Mouse (Mus musculus): ENCODE results near the gene Zfp110. TPM values are rescaled to one million over a fixed set of nuclear protein-coding genes. Genes with fewer than 3 reads are reported as not detected.

The Zfp110 gene
- polyA plus RNA-seq, 1 experiment = 6.0 TPM

GRCm38 (mm10) chr7:12890928-12891327 is 56.4 kb downstream of the Zfp110 start:
- no peak for DNase-seq (ENCODE audit: low read depth, low spot score)
- whole genome bisulfite sequencing = 93% methylated on average over 14 of the region's 14 CpGs

GRCm38 (mm10) chr7:12891334-12891733 is 56.8 kb downstream of the Zfp110 start:
- no peak for DNase-seq (ENCODE audit: low read depth, low spot score)
- WGBS = 64% methylated on average over 1 of the region's 1 CpGs

- peak; percentile 95 for DNase-seq (ENCODE audit: low read depth, low spot score)
- 3% methylated on average over 36 of the region's 36 CpGs for WGBS
Observed at GRCm38 (mm10) chr7:12897655-12898410, 63.3 kb downstream of the Zfp110 start, which contains the start of gene Zscan22. TSS of gene Zscan22 (plus strand) at chr7:12897815.

Other genes starting within 250 kb of the Zfp110 start
- gene Vmn2r53, start 226.0 kb upstream of the Zfp110 start, polyA plus RNA-seq (2012; rRNA removed) = not detected in 2 replicates
- gene Vmn2r54, start 194.4 kb upstream of the Zfp110 start, polyA plus RNA-seq (2012; rRNA removed) = not detected in 2 replicates
- gene Vmn2r55, start 149.8 kb upstream of the Zfp110 start, polyA plus RNA-seq (2012; rRNA removed) = not detected in 2 replicates
- not detected in 2 replicates for gene Vmn2r56, start 99.8 kb upstream of the Zfp110 start, polyA plus RNA-seq (2012; rRNA removed)
- 0.38 and 0.52 TPM in 2 replicates for gene Zscan18, start 31.1 kb upstream of the Zfp110 start, polyA plus RNA-seq (2012; rRNA removed)
- gene Zfp329, start 15.9 kb upstream of the Zfp110 start, polyA plus RNA-seq (2012; rRNA removed) = 0.87 and 1.3 TPM in 2 replicates
- 0.33 and 0.51 TPM in 2 replicates for gene Zfp128, start 46.4 kb downstream of the Zfp110 start, polyA plus RNA-seq (2012; rRNA removed)
- 6.8 and 7.5 TPM in 2 replicates for gene Zscan22, start 63.1 kb downstream of the Zfp110 start, polyA plus RNA-seq (2012; rRNA removed)
- gene Rps5, start 87.5 kb downstream of the Zfp110 start, polyA plus RNA-seq (2012; rRNA removed) = 2,560 and 2,617 TPM in 2 replicates
- gene Rnf225, start 92.7 kb downstream of the Zfp110 start, polyA plus RNA-seq (2012; rRNA removed) = 0.20 and 0.27 TPM in 2 replicates
- gene Zfp324, start 131.1 kb downstream of the Zfp110 start, polyA plus RNA-seq (2012; rRNA removed) = 3.9 and 5.2 TPM in 2 replicates
- gene Zfp446, start 143.1 kb downstream of the Zfp110 start, polyA plus RNA-seq (2012; rRNA removed) = 2.5 and 3.4 TPM in 2 replicates
- gene Slc27a5, start 163.4 kb downstream of the Zfp110 start, polyA plus RNA-seq (2012; rRNA removed) = 0.09 and 0.23 TPM in 2 replicates
- gene Trim28, start 164.4 kb downstream of the Zfp110 start, polyA plus RNA-seq (2012; rRNA removed) = 230 and 300 TPM in 2 replicates
- 16.0 and 18.3 TPM in 2 replicates for gene Zbtb45, start 175.3 kb downstream of the Zfp110 start, polyA plus RNA-seq (2012; rRNA removed)
- 128 and 132 TPM in 2 replicates for gene Chmp2a, start 200.0 kb downstream of the Zfp110 start, polyA plus RNA-seq (2012; rRNA removed)
- 188 and 202 TPM in 2 replicates for gene Ube2m, start 203.5 kb downstream of the Zfp110 start, polyA plus RNA-seq (2012; rRNA removed)
- 0.66 and 0.80 TPM in 2 replicates for gene Mzf1, start 220.0 kb downstream of the Zfp110 start, polyA plus RNA-seq (2012; rRNA removed)

Measured in large intestine, adult 2 months (tissue).